Mouse (Mus musculus) ES-E14 (cell line): Measurements from ENCODE around the gene 9530003J23Rik.

Experiments
- HCFC1 ChIP-seq: IDR thresholded peaks from 2 replicates; pipeline ENCODE4 v1.6.1; 2012; ENCODE audit warnings: low read length, inconsistent platforms, borderline replicate concordance; ENCODE audit not compliant: insufficient read depth
- MAFK ChIP-seq: IDR thresholded peaks from 2 replicates; pipeline ENCODE4 v1.6.1; 2014; ENCODE audit warnings: mild to moderate bottlenecking, low read depth, low read length, inconsistent platforms; ENCODE audit not compliant: insufficient read depth
- ZC3H11A ChIP-seq: IDR thresholded peaks from 2 replicates; pipeline ENCODE4 v1.6.1; 2012; ENCODE audit warnings: low read depth, mild to moderate bottlenecking, inconsistent platforms, low read length, borderline replicate concordance

DNA sequence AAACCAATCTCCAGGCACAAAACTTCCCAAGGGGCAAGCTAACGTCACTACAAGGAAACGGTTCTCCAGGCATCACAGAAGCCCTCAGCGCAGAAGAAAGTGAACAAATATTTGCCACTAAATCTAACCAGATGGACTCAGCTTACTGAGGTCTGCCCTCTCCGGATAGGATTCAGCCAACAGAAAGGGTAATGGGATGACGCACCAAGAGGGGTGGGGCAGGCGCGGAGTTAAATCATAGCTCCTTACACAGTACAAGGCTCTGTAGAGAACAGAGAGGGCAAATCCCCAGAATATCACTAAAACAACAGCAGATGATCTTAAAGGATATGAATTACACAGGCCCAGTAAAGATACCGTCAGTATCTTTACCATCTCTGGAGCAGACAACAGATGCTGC, 20.2 kb downstream of the 9530003J23Rik start:
- TF ChIP-seq ZC3H11A (no peak), HCFC1 (no peak), MAFK (no peak)
